Mouse (Mus musculus): ENCODE measurements around the gene Slc2a3. TPM values are rescaled to one million over a fixed set of nuclear protein-coding genes. Genes with fewer than 3 reads are reported as not detected.

Gene Slc2a3
- total and polyA plus RNA-seq, 3 experiments: 1.6 to 4.7 (median 3.3) TPM

DNA sequence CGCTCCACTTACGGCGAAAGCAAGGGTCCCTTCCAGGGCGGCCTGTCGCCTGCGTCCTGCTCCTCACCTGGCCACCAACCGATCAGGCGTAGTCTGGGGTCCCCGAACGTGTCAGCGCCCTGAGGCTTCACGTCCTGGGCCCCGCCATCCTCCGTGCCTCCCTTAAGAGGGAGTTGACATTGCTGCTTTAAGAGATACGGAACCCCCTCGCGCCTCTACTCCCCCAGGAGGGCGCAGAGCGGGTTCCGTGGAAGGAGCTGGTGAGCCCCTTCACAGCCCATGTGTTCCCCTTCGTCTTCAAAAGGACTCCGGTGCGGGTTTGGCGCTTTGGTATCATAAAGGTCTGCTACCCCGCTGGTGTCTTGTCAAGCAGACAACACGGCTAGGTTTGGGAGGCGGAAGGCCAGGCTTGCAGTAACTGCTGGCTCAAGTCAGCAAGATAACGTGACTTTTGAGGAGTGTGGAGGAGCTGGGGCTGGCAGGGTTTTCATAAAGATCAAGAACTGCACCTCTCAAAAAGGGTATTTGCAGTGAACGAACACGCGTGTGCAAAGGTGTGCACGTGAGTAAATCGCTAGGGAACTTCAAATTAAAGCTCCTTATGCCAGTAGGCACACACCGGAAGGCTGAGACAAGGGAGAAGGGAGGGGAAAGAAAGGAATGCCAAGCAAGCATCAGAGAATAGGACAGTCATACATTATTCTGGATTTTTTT, 518 bp upstream of the Slc2a3 start:
- Histone ChIP-seq H3K9ac (ENCODE audit: low read depth, low read length) (peak overlapping the region; percentile 80), H3K4me1 (ENCODE audit: control insufficient read depth, insufficient read depth, low read length) (peaks cover 3% of the 10 kb centered on the region), H3K27ac (peak overlapping the region; percentile 8), H3K4me3 (peak overlapping the region; percentile 50), H3K27me3 (ENCODE audit: control insufficient read depth, insufficient read depth, low read length) (no peaks in the 10 kb centered on the region), H3K79me2 (replicated peaks; ENCODE audit: control insufficient read depth, insufficient read depth, low read length) (no peaks in the 10 kb centered on the region), H3K36me3 (ENCODE audit: control insufficient read depth, insufficient read depth, low read length) (no peaks in the 10 kb centered on the region)
- WGBS: 5% methylated on average over 34 of the region's 34 CpGs
- no peak for TF ChIP-seq CTCF (IDR thresholded peaks at IDR 0.05)
- intact Hi-C loops (cut with DNase I): loop anchor here (5.0 kb wide), 1 partner anchor 60 kb away; no protein-coding TSS in a partner anchor
- peak; percentile 52 to 65 for DNase-seq

DNA sequence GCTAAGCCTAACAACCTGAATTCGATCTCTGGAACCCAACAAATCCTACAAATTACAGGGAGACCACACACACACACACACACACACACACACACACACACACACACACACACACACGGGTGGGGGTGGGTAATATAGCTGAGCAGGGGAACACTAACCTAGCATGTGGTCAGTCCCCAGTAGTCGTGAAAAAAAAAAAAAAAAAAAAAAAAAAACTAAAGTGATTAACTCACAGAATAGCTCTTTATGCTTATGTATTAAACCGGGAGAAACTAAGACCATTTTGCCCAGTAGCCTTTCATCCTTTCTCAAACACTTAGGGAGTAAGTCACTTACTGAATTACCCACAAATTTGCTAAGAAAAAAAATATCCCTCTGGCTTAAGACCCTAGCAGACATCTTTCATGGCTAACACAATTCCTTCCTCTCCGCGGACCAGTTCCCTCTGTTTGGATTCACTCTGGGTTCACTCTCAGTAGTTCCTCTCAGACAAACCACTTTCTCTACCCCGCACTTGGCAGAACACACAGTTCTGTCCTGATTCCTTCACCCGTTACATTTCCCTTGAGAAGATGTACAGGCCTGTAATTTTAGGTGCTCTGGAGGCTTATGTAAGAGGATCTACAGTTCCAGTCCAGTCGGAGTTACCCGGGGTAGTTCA, 670 bp downstream of the Slc2a3 start:
- peaks cover 3% of the 10 kb centered on the region for H3K4me1 ChIP-seq (ENCODE audit: control insufficient read depth, insufficient read depth, low read length)
- WGBS: 42% methylated on average over 10 of the region's 10 CpGs
- peak overlapping the region; percentile 80 for H3K9ac ChIP-seq (ENCODE audit: low read depth, low read length)
- no peak for DNase-seq
- H3K4me3 ChIP-seq: peak overlapping the region; percentile 50
- H3K36me3 ChIP-seq (ENCODE audit: control insufficient read depth, insufficient read depth, low read length): no peaks in the 10 kb centered on the region
- H3K79me2 ChIP-seq (replicated peaks; ENCODE audit: control insufficient read depth, insufficient read depth, low read length): no peaks in the 10 kb centered on the region
- H3K27ac ChIP-seq: peak overlapping the region; percentile 8
- intact Hi-C loops (cut with DNase I): loop anchor here (5.0 kb wide), 1 partner anchor 58 kb away; no protein-coding TSS in a partner anchor
- TF ChIP-seq POLR2A (IDR thresholded peaks at IDR 0.05; ENCODE audit: insufficient read depth, low read depth, low read length): no peak
- TF ChIP-seq EP300 (IDR thresholded peaks at IDR 0.05; ENCODE audit: insufficient read depth, low read depth, low read length): no peak
- TF ChIP-seq CTCF (IDR thresholded peaks at IDR 0.05): no peak
- no peaks in the 10 kb centered on the region for H3K27me3 ChIP-seq (ENCODE audit: control insufficient read depth, insufficient read depth, low read length)

DNA sequence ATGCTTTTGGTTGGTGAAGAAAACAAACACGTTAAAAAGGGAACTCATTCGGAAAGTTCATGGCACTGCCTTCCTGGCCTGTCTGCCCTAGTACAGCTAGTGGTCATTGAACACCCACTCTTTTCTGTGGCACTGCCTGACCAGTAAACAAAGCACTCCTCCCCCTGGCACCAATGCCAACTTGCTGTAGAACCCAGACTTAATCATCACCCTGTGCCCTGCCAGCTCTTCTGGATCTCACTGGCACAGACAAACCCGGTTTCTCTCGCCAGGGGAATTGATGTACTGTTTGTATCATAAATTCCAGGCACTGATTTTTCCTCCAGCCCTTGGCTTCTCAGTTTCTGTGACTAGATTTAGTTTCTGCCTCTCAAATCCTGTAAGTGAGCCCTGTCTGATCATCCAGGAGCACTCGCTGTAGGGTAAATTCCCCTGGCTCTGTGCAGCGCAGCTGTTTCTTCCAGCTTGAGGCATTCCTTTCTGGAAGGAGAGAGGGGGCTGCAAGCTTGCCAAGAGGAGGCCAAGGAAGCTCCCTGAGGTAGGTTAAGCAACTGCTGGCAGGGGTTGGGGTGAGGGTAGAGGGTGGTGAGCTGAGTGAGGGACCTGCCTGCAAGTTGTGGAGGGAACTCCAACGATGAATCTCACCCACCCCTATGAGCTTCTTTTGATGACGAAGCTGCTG, 6.0 kb downstream of the Slc2a3 start:
- intact Hi-C loops (cut with DNase I): no loop called here
- DNase-seq: peak in 1 of 2 experiments; percentile 44
- H3K36me3 ChIP-seq (ENCODE audit: control insufficient read depth, insufficient read depth, low read length): no peaks in the 10 kb centered on the region
- no peak overlapping the region for H3K9ac ChIP-seq (ENCODE audit: low read depth, low read length)
- H3K79me2 ChIP-seq (replicated peaks; ENCODE audit: control insufficient read depth, insufficient read depth, low read length): no peaks in the 10 kb centered on the region
- H3K27ac ChIP-seq: no peak overlapping the region
- TF ChIP-seq POLR2A (IDR thresholded peaks at IDR 0.05; ENCODE audit: insufficient read depth, low read depth, low read length): no peak
- TF ChIP-seq CTCF (IDR thresholded peaks at IDR 0.05): no peak
- no peak for TF ChIP-seq EP300 (IDR thresholded peaks at IDR 0.05; ENCODE audit: insufficient read depth, low read depth, low read length)
- H3K4me3 ChIP-seq: no peak overlapping the region
- H3K4me1 ChIP-seq (ENCODE audit: control insufficient read depth, insufficient read depth, low read length): no peaks in the 10 kb centered on the region
- 59% methylated on average over 8 of the region's 8 CpGs for WGBS
- no peaks in the 10 kb centered on the region for H3K27me3 ChIP-seq (ENCODE audit: control insufficient read depth, insufficient read depth, low read length)

DNA sequence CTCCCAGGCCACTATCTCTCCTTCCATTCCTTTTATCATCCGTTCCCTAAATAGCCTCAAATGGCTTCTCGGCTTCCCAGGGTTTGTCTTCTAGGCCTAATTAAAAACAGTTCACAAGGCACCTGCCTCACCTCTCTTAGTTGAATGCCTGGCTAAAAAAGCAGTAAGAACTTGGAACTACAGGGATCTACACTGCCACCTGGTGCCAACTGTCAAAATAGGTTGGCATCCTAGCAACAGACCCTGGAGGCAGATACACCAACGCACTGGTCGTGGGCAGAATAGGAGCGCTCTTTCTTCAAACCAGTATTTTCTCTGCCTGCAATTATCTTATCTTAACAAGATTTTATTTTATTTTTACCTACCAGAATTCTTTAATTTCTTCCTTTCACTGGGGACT, 15.2 kb downstream of the Slc2a3 start:
- 25% methylated on average over 5 of the region's 5 CpGs for WGBS
- intact Hi-C loops (cut with DNase I): loop anchor here (1.0 to 2.0 kb wide), 2 partner anchors 46 to 125 kb away; no protein-coding TSS in a partner anchor
- Histone ChIP-seq H3K4me3 (no peak overlapping the region), H3K27ac (no peak overlapping the region), H3K4me1 (ENCODE audit: control insufficient read depth, insufficient read depth, low read length) (peaks cover 2% of the 10 kb centered on the region; the same call in 1 of the 2 replicates), H3K9ac (ENCODE audit: low read depth, low read length) (no peak overlapping the region), H3K27me3 (ENCODE audit: control insufficient read depth, insufficient read depth, low read length) (no peaks in the 10 kb centered on the region), H3K79me2 (replicated peaks; ENCODE audit: control insufficient read depth, insufficient read depth, low read length) (no peaks in the 10 kb centered on the region), H3K36me3 (ENCODE audit: control insufficient read depth, insufficient read depth, low read length) (no peaks in the 10 kb centered on the region)
- peak; percentile 73 for TF ChIP-seq CTCF (IDR thresholded peaks at IDR 0.05)
- no peak for TF ChIP-seq EP300 (IDR thresholded peaks at IDR 0.05; ENCODE audit: insufficient read depth, low read depth, low read length)
- DNase-seq: peak; percentile 36 to 49

DNA sequence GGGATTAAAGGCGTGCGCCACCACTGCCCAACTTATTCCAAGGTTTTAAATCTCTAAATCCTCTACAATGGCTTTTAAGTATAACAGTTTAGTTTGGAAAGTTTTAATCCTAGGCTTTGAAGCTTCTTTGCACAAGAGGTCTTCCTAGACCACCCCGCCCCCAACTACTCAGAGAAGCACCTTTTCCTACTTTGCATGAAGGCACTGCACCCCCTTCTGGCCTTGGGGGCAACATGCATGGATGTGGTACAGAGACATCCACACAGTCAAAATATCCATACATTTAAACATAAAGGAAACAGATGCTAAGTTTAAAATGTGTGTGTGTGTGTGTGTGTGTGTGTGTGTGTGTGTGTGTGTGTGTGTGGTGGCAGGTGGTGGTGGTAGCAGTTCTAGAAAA, 16.6 kb downstream of the Slc2a3 start:
- Histone ChIP-seq H3K79me2 (replicated peaks; ENCODE audit: control insufficient read depth, insufficient read depth, low read length) (no peaks in the 10 kb centered on the region), H3K27me3 (ENCODE audit: control insufficient read depth, insufficient read depth, low read length) (no peaks in the 10 kb centered on the region), H3K4me1 (ENCODE audit: control insufficient read depth, insufficient read depth, low read length) (peaks cover 2% of the 10 kb centered on the region; the same call in 1 of the 2 replicates), H3K36me3 (ENCODE audit: control insufficient read depth, insufficient read depth, low read length) (no peaks in the 10 kb centered on the region), H3K4me3 (no peak overlapping the region), H3K9ac (ENCODE audit: low read depth, low read length) (no peak overlapping the region), H3K27ac (no peak overlapping the region)
- peak; percentile 36 for TF ChIP-seq CTCF (IDR thresholded peaks at IDR 0.05)
- TF ChIP-seq EP300 (IDR thresholded peaks at IDR 0.05; ENCODE audit: insufficient read depth, low read depth, low read length): no peak
- 95% methylated on average over 3 of the region's 3 CpGs for WGBS
- intact Hi-C loops (cut with DNase I): no loop called here
- no peak for DNase-seq

DNA sequence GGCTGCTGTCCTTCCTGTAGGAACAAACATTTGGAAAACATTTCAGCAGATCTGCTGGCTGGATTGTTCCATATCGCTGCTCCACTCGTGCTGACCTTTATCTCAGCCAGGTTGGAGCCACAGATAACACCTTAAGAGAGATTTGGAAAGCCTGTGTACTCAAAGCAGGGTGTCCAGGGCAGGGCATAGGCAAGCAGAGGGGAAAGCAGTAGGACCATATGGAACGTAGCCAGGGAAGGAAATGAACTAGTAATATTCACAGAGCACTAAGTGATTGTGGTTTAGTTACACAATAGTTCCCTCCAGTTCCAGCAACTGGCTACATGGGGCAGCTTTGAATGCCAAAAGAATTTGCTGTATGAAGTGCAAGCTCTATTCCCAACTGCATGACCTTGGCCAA, 19.3 kb downstream of the Slc2a3 start:
- TF ChIP-seq POLR2A (IDR thresholded peaks at IDR 0.05; ENCODE audit: insufficient read depth, low read depth, low read length) (no peak), EP300 (IDR thresholded peaks at IDR 0.05; ENCODE audit: insufficient read depth, low read depth, low read length) (no peak), CTCF (IDR thresholded peaks at IDR 0.05) (no peak)
- H3K36me3 ChIP-seq (ENCODE audit: control insufficient read depth, insufficient read depth, low read length): no peaks in the 10 kb centered on the region
- 15% methylated on average over 3 of the region's 3 CpGs for WGBS
- H3K79me2 ChIP-seq (replicated peaks; ENCODE audit: control insufficient read depth, insufficient read depth, low read length): no peaks in the 10 kb centered on the region
- H3K27me3 ChIP-seq (ENCODE audit: control insufficient read depth, insufficient read depth, low read length): no peaks in the 10 kb centered on the region
- H3K9ac ChIP-seq (ENCODE audit: low read depth, low read length): no peak overlapping the region
- DNase-seq: peak in 1 of 2 experiments; percentile 9
- no peak overlapping the region for H3K4me3 ChIP-seq
- intact Hi-C loops (cut with DNase I): no loop called here
- H3K27ac ChIP-seq: no peak overlapping the region
- peaks cover 2% of the 10 kb centered on the region; the same call in 1 of the 2 replicates for H3K4me1 ChIP-seq (ENCODE audit: control insufficient read depth, insufficient read depth, low read length)
